Mouse (Mus musculus) telencephalon, adult 2 months (tissue): ENCODE data around the gene Cul9.

ENCODE experiments used
- DNase-seq: peaks from one replicate; pipeline ENCODE4 v3.0.0-alpha.2; 2011; ENCODE audit warnings: low read depth, low spot score

Gene Cul9

DNA sequence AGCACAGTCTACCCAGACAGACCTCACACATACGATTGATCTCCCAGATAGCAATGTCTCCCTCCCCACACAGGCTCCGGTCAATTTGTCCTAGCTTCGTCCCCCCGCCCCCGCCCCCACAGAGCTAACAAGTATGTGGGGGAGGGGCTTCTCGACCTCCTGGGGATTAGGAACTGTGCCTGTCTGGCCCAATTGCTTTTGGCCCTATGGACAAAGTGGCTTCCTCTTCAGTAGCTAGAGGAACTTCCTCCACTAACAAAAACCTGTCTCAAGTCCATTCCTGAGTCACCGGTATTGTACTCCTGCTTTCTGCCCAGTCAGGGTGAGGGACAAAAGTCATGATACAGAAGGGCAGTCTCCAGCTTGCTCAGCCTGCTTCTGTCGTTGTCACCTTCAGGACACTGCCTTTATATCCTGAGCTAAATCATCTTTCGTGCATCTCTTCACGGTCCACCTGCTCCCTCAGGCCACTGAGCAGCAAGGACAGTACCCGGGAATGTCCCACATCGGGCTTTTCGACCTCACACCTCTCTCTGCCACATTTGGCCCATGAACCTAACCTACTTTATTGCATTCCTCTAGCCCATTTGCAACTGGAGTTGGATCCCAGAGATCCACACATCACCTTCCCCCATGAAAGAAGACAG, 92.8 kb downstream of the Cul9 start:
- no peak for DNase-seq

DNA sequence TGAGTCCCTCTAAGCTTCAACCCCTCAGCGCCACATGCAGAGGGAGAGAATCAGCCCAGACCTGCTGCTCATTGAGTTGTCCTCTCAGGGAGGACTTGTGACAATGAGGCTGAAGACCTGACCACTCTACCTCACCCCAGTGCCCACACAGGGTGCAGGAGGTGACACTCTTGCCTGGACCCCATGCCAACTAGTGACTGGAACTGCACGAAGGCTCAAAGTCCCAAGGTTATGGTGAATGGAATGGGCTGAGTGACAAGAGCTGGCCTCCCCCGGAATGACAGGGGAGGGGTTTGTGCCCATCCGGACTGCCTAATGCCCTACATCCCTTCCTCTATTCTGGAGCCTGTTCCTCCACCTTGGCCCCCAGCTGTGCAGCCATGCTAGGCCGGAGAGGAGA, 93.5 kb downstream of the Cul9 start:
- no peak for DNase-seq
